Mouse (Mus musculus) layer of hippocampus, postnatal 36 days (tissue): Measurements from ENCODE around the gene Ksr1. TPM values are rescaled to one million over a fixed set of nuclear protein-coding genes. Genes with fewer than 3 reads are reported as not detected.

Experiments
- DNase-seq, 2 experiments: peaks; one replicate each; pipeline ENCODE4 v3.0.0; 2022
- total RNA-seq, 2 experiments: library from RNA; stranded (reverse); gene quantifications; 2 replicates each; pipeline ENCODE4 v1.2.3; 2021

The Ksr1 gene
- 100 to 1,000 TPM; 183 to 261 TPM for total RNA-seq

GRCm38 (mm10) chr11:79146331-79146767 is at the start of gene Ksr1:
TSS of gene Ksr1 (minus strand) at chr11:79146407.
- DNase-seq = peak; percentile 96

- no peak for DNase-seq
Measured at GRCm38 (mm10) chr11:79192176-79192575, 46.0 kb upstream of the Ksr1 start.

- DNase-seq = no peak
Measured at GRCm38 (mm10) chr11:79191214-79191613, 45.0 kb upstream of the Ksr1 start.

- no peak for DNase-seq
Measured at GRCm38 (mm10) chr11:79190257-79190656, 44.0 kb upstream of the Ksr1 start.

GRCm38 (mm10) chr11:79188176-79188575 is 42.0 kb upstream of the Ksr1 start:
- peak; percentile 34 to 37 for DNase-seq

GRCm38 (mm10) chr11:79187291-79187690 is 41.1 kb upstream of the Ksr1 start:
- DNase-seq = no peak

GRCm38 (mm10) chr11:79185683-79186082 is 39.5 kb upstream of the Ksr1 start:
- DNase-seq = no peak

- DNase-seq = no peak
Measured at GRCm38 (mm10) chr11:79184126-79184888, 38.1 kb upstream of the Ksr1 start.

GRCm38 (mm10) chr11:79183400-79183799 is 37.2 kb upstream of the Ksr1 start:
- DNase-seq = no peak

- DNase-seq = peak; percentile 77 to 81
Measured at GRCm38 (mm10) chr11:79182881-79183280, 36.7 kb upstream of the Ksr1 start.

GRCm38 (mm10) chr11:79181914-79182313 is 35.7 kb upstream of the Ksr1 start:
- DNase-seq = no peak

- DNase-seq = no peak
Measured at GRCm38 (mm10) chr11:79176687-79177086, 30.5 kb upstream of the Ksr1 start.

- peak; percentile 64 to 70 for DNase-seq
Measured at GRCm38 (mm10) chr11:79172054-79172453, 25.8 kb upstream of the Ksr1 start.

GRCm38 (mm10) chr11:79166582-79167300 is 20.5 kb upstream of the Ksr1 start:
- no peak for DNase-seq

GRCm38 (mm10) chr11:79161077-79161758 is 15.0 kb upstream of the Ksr1 start:
- DNase-seq = no peak

- DNase-seq = no peak
Measured at GRCm38 (mm10) chr11:79160127-79160526, 13.9 kb upstream of the Ksr1 start.

GRCm38 (mm10) chr11:79157729-79158128 is 11.5 kb upstream of the Ksr1 start:
- DNase-seq = no peak

- no peak for DNase-seq
Measured at GRCm38 (mm10) chr11:79155348-79155747, 9.1 kb upstream of the Ksr1 start.

GRCm38 (mm10) chr11:79152696-79153095 is 6.5 kb upstream of the Ksr1 start:
- no peak for DNase-seq

GRCm38 (mm10) chr11:79151874-79152273 is 5.7 kb upstream of the Ksr1 start:
- DNase-seq = no peak

GRCm38 (mm10) chr11:79150301-79150700 is 4.1 kb upstream of the Ksr1 start:
- no peak for DNase-seq

GRCm38 (mm10) chr11:79149295-79149694 is 3.1 kb upstream of the Ksr1 start:
- no peak for DNase-seq

- no peak for DNase-seq
Measured at GRCm38 (mm10) chr11:79148783-79149182, 2.6 kb upstream of the Ksr1 start.
